Mouse (Mus musculus): ENCODE results near the gene Cdc42bpg. TPM values are rescaled to one million over a fixed set of nuclear protein-coding genes. Genes with fewer than 3 reads are reported as not detected.
A peak's percentile ranks its signal among the peaks of the same experiment; 100 is the strongest.

Gene Cdc42bpg
- polyA plus RNA-seq, 1 experiment from 2014 or later, result 0.56 TPM

GRCm38 (mm10) chr19:6348717-6349116, 42.5 kb downstream of the Cdc42bpg start:
- no peak for ATAC-seq (ENCODE audit: low FRiP score)
- no peak overlapping the region for H3K4me2 ChIP-seq (replicated peaks)
- H3K9ac ChIP-seq, result no peak overlapping the region
- H3K27me3 ChIP-seq (ENCODE audit: control insufficient read depth, insufficient read depth, low read length), result no peaks in the 10 kb centered on the region
- no peaks in the 10 kb centered on the region; the same call in 1 of the 2 replicates for H3K4me1 ChIP-seq (replicated peaks; ENCODE audit: control insufficient read depth, insufficient read depth, low read length)
- no peaks in the 10 kb centered on the region for H3K9me3 ChIP-seq (ENCODE audit: control insufficient read depth, low read length)
- WGBS, result 68% methylated on average over 9 of the region's 9 CpGs
- peaks cover 79% of the 10 kb centered on the region for H3K36me3 ChIP-seq (replicated peaks; ENCODE audit: control insufficient read depth, insufficient read depth)
- H3K4me3 ChIP-seq (replicated peaks; ENCODE audit: low read length), result no peak overlapping the region
- no peak overlapping the region for H3K27ac ChIP-seq
- DNase-seq (ENCODE audit: low spot score), result no peak

DNA sequence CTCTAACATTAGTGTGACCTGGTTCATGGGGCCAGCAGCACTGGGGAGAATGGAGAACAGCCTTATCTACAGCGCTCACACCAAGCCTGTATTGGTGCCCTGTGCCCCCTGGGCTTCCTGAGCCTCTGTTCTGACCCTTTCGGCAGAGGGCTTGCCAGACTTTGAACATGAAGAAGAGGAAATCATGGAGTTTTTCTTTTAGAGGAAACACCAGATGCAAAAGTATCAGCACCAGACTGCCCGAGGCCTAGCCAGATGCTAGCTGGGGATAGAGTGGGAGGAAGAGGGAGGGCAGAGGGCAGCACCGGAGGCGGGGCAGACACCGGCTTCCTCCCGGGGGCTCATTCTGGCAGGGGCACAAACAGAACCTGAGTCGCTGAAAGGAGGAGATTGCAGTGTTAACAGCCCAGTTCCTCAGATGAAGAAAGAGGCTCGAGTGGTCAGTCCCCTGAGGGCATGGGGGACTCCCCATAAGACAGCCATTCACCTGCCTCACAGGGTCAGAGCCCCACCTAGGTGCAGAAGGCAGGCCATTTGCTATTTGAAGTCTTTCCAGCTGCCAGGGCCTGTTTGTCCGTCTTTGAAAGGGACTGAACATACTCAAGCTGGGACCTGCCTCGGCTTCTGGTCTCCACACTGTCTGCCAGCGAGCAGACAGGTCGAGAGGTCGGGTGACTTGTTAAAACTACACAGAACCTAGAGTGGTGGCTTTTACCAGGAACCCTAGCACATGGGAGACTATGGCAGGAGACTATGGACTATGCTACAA, 43.1 kb downstream of the Cdc42bpg start:
- no peak for DNase-seq (ENCODE audit: low spot score)
- peaks cover 75% of the 10 kb centered on the region for H3K36me3 ChIP-seq (replicated peaks; ENCODE audit: control insufficient read depth, insufficient read depth)
- H3K27ac ChIP-seq, result no peak overlapping the region

GRCm38 (mm10) chr19:6351431-6352106, 45.3 kb downstream of the Cdc42bpg start:
- no peak overlapping the region for H3K9ac ChIP-seq
- H3K27ac ChIP-seq, result no peak overlapping the region
- H3K36me3 ChIP-seq (replicated peaks; ENCODE audit: control insufficient read depth, insufficient read depth), result peaks cover 53% of the 10 kb centered on the region
- H3K4me1 ChIP-seq (replicated peaks; ENCODE audit: control insufficient read depth, insufficient read depth, low read length), result no peaks in the 10 kb centered on the region; the same call in 1 of the 2 replicates
- H3K4me3 ChIP-seq (replicated peaks; ENCODE audit: low read length), result no peak overlapping the region
- 67% methylated on average over 14 of the region's 14 CpGs for WGBS
- H3K9me3 ChIP-seq (ENCODE audit: control insufficient read depth, low read length), result no peaks in the 10 kb centered on the region
- no peak overlapping the region for H3K4me2 ChIP-seq (replicated peaks)
- ATAC-seq (ENCODE audit: low FRiP score), result no peak
- DNase-seq (ENCODE audit: low spot score), result no peak
- H3K27me3 ChIP-seq (ENCODE audit: control insufficient read depth, insufficient read depth, low read length), result no peaks in the 10 kb centered on the region

More for the DNA sequence above, 43.1 kb downstream of the Cdc42bpg start:
- Histone ChIP-seq H3K4me1 (replicated peaks; ENCODE audit: control insufficient read depth, insufficient read depth, low read length) (no peaks in the 10 kb centered on the region; the same call in 1 of the 2 replicates), H3K9ac (no peak overlapping the region), H3K4me3 (replicated peaks; ENCODE audit: low read length) (no peak overlapping the region), H3K9me3 (ENCODE audit: control insufficient read depth, low read length) (no peaks in the 10 kb centered on the region), H3K27me3 (ENCODE audit: control insufficient read depth, insufficient read depth, low read length) (no peaks in the 10 kb centered on the region), H3K4me2 (replicated peaks) (no peak overlapping the region)
- 43% methylated on average over 14 of the region's 14 CpGs for WGBS
- ATAC-seq (ENCODE audit: low FRiP score), result no peak

GRCm38 (mm10) chr19:6352107-6352505, 45.9 kb downstream of the Cdc42bpg start:
- Histone ChIP-seq H3K36me3 (replicated peaks; ENCODE audit: control insufficient read depth, insufficient read depth) (peaks cover 48% of the 10 kb centered on the region), H3K27me3 (ENCODE audit: control insufficient read depth, insufficient read depth, low read length) (no peaks in the 10 kb centered on the region), H3K4me1 (replicated peaks; ENCODE audit: control insufficient read depth, insufficient read depth, low read length) (no peaks in the 10 kb centered on the region; the same call in 1 of the 2 replicates), H3K9ac (no peak overlapping the region), H3K27ac (no peak overlapping the region), H3K4me3 (replicated peaks; ENCODE audit: low read length) (no peak overlapping the region), H3K9me3 (ENCODE audit: control insufficient read depth, low read length) (no peaks in the 10 kb centered on the region), H3K4me2 (replicated peaks) (no peak overlapping the region)
- DNase-seq (ENCODE audit: low spot score), result no peak
- WGBS, result 94% methylated on average over 2 of the region's 2 CpGs
- ATAC-seq (ENCODE audit: low FRiP score), result no peak

GRCm38 (mm10) chr19:6354030-6354429, 47.8 kb downstream of the Cdc42bpg start:
- Histone ChIP-seq H3K4me3 (replicated peaks; ENCODE audit: low read length) (no peak overlapping the region), H3K4me2 (replicated peaks) (no peak overlapping the region), H3K9me3 (ENCODE audit: control insufficient read depth, low read length) (no peaks in the 10 kb centered on the region), H3K4me1 (replicated peaks; ENCODE audit: control insufficient read depth, insufficient read depth, low read length) (no peaks in the 10 kb centered on the region), H3K27ac (no peak overlapping the region), H3K9ac (no peak overlapping the region), H3K36me3 (replicated peaks; ENCODE audit: control insufficient read depth, insufficient read depth) (peaks cover 35% of the 10 kb centered on the region), H3K27me3 (ENCODE audit: control insufficient read depth, insufficient read depth, low read length) (no peaks in the 10 kb centered on the region)
- 78% methylated on average over 7 of the region's 7 CpGs for WGBS
- DNase-seq (ENCODE audit: low spot score) (no peak), ATAC-seq (ENCODE audit: low FRiP score) (no peak)

GRCm38 (mm10) chr19:6361291-6361690, 55.0 kb downstream of the Cdc42bpg start:
- no peak overlapping the region for H3K4me3 ChIP-seq (replicated peaks; ENCODE audit: low read length)
- peaks cover 18% of the 10 kb centered on the region for H3K36me3 ChIP-seq (replicated peaks; ENCODE audit: control insufficient read depth, insufficient read depth)
- DNase-seq (ENCODE audit: low spot score), result no peak
- 93% methylated on average over 3 of the region's 3 CpGs for WGBS
- peaks cover 19% of the 10 kb centered on the region for H3K4me1 ChIP-seq (replicated peaks; ENCODE audit: control insufficient read depth, insufficient read depth, low read length)
- H3K27me3 ChIP-seq (ENCODE audit: control insufficient read depth, insufficient read depth, low read length), result no peaks in the 10 kb centered on the region
- ATAC-seq (ENCODE audit: low FRiP score), result no peak
- H3K9me3 ChIP-seq (ENCODE audit: control insufficient read depth, low read length), result no peaks in the 10 kb centered on the region
- H3K4me2 ChIP-seq (replicated peaks), result no peak overlapping the region
- no peak overlapping the region for H3K27ac ChIP-seq
- H3K9ac ChIP-seq, result no peak overlapping the region

DNA sequence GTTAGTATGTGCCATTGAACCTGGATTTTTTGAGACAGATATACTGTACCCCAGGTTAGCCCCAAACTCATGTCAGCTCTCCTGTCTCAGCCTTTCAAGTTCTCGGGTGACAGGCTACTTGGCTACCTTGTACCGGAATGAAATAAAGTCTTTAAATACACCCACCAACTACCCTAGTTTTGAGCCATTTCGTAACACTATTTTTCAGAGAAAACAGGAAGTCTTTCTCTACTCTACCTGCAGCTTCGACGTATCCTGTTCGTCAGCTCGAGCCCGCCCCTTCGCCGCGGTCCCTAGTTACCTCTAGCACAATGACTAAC, 56.8 kb downstream of the Cdc42bpg start:
- H3K27ac ChIP-seq, result peak overlapping the region; percentile 97
- under 1% methylated on average over 11 of the region's 11 CpGs for WGBS
- ATAC-seq (ENCODE audit: low FRiP score) (0 out of 2 replicates have a peak, but pooled peaks have one; percentile 1), DNase-seq (ENCODE audit: low spot score) (no peak)
- H3K27me3 ChIP-seq (ENCODE audit: control insufficient read depth, insufficient read depth, low read length), result no peaks in the 10 kb centered on the region
- H3K4me1 ChIP-seq (replicated peaks; ENCODE audit: control insufficient read depth, insufficient read depth, low read length), result peaks cover 19% of the 10 kb centered on the region
- peak overlapping the region; percentile 94 for H3K4me3 ChIP-seq (replicated peaks; ENCODE audit: low read length)
- peak overlapping the region; percentile 56 for H3K9ac ChIP-seq
- H3K9me3 ChIP-seq (ENCODE audit: control insufficient read depth, low read length), result no peaks in the 10 kb centered on the region
- H3K36me3 ChIP-seq (replicated peaks; ENCODE audit: control insufficient read depth, insufficient read depth), result peaks cover 36% of the 10 kb centered on the region
- H3K4me2 ChIP-seq (replicated peaks), result peak overlapping the region; percentile 57

- Histone ChIP-seq H3K9me3 (ENCODE audit: control insufficient read depth, low read length) (no peaks in the 10 kb centered on the region), H3K36me3 (replicated peaks; ENCODE audit: control insufficient read depth, insufficient read depth) (peaks cover 41% of the 10 kb centered on the region), H3K4me2 (replicated peaks) (peak within 1 kb of the TSS; percentile 83), H3K4me3 (replicated peaks; ENCODE audit: low read length) (peak within 1 kb of the TSS; percentile 94), H3K27me3 (ENCODE audit: control insufficient read depth, insufficient read depth, low read length) (no peaks in the 10 kb centered on the region), H3K4me1 (replicated peaks; ENCODE audit: control insufficient read depth, insufficient read depth, low read length) (peaks cover 19% of the 10 kb centered on the region), H3K27ac (peak within 1 kb of the TSS; percentile 97), H3K9ac (peak within 1 kb of the TSS; percentile 95)
- peak; percentile 98 for DNase-seq (ENCODE audit: low spot score)
- under 1% methylated on average over 85 of the region's 85 CpGs for WGBS
- peak; percentile 99 for ATAC-seq (ENCODE audit: low FRiP score)
Observed at GRCm38 (mm10) chr19:6363411-6364240, 57.4 kb downstream of the Cdc42bpg start, which contains the start of gene Sf1. Gene Sf1, plus strand, starts transcription at chr19:6363690.

- peak; percentile 90 for DNase-seq (ENCODE audit: low spot score)
- peak overlapping the region; percentile 94 for H3K4me3 ChIP-seq (replicated peaks; ENCODE audit: low read length)
- H3K27ac ChIP-seq, result peak overlapping the region; percentile 97
- no peaks in the 10 kb centered on the region for H3K27me3 ChIP-seq (ENCODE audit: control insufficient read depth, insufficient read depth, low read length)
- WGBS, result under 1% methylated on average over 55 of the region's 55 CpGs
- H3K4me1 ChIP-seq (replicated peaks; ENCODE audit: control insufficient read depth, insufficient read depth, low read length), result peaks cover 19% of the 10 kb centered on the region
- H3K4me2 ChIP-seq (replicated peaks), result peak overlapping the region; percentile 83
- no peak for ATAC-seq (ENCODE audit: low FRiP score)
- H3K9me3 ChIP-seq (ENCODE audit: control insufficient read depth, low read length), result no peaks in the 10 kb centered on the region
- peak overlapping the region; percentile 95 for H3K9ac ChIP-seq
- peaks cover 48% of the 10 kb centered on the region for H3K36me3 ChIP-seq (replicated peaks; ENCODE audit: control insufficient read depth, insufficient read depth)
Observed at GRCm38 (mm10) chr19:6364317-6364725, 58.1 kb downstream of the Cdc42bpg start.

All from hindbrain, embryonic 14.5 days (tissue).